Mouse (Mus musculus) testis, postnatal 14 days (tissue): ENCODE data around the gene Cactin.

Experiments used
- DNase-seq: peaks from one replicate; pipeline ENCODE4 v3.0.0; 2021; ENCODE audit warnings: low spot score

Gene Cactin

DNA sequence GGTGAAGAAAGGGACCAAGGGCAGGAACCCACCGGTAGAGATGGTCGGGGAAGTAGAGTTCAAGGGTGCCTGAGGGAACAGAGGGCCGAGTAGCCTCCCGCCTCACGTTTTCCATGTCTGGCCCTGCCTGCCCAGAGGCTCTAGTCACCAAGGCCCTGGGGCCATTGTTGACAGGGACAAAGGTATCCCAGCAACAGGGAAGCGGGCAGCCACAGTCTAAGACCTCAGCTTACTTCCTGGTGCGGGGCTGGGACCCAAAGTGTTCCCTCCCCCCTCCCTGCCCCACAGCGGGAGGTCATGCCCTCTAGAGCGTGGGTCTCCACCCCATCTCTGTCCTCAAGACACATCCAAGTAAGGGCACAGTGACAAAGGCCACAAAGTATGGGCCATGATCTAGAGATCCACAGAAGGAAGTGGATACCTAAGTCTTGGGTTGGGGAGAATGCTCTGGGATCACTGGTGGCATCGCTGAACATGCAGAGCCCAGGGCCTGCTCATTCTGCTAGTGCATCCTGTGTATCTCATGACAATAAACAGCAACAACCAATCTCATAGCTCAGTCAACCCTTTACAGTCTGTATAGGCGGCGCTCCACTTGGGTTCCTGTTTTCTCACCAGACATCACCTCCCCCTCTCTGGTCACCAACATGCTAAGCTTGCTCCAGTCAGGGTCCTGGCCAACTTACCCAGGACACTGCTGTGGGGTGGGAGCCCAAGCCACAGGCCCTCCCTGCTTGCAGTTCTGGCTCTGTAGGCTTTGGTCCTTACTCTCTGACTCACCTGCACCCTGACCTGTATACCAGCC is 45.0 kb downstream of the Cactin start, which contains the start of gene 4930404N11Rik:
Gene 4930404N11Rik (minus strand): TSS at position 145 of the 805 bp plus-strand sequence.
- DNase-seq, result no peak

DNA sequence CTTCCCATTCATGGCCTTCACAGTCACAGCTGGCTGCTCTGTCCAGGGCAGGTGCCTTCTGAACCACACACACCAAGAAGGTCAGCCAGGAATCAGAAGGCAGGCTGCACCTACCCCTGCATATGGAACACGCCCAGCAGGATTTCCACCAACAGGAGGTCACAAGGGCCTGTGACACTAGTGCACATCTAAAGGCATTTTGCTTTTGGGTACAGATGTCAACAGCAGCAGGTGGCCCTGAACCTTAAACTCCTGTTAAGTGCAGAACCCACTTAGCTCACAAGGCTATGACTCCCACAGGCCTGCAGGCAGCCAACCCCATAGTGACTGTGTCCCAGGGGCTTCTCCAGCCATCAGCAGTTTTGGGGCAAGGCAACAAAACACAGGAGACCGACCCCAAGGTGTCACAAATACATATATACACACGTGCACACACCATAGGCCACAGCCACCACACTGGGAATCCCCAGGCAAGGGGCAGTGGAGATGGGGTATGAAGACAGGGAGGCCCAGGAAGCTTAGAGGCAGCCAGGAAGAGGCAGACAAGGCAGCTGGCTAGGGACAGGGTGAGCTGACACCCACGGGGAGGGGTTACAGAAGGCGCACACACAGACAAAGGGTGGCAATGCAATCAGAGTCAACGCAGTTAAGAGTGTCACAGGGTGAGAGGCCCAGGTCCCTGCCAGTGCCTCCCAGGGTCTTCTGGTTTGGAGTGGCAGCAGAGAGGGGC is 45.7 kb downstream of the Cactin start:
- DNase-seq, result no peak

DNA sequence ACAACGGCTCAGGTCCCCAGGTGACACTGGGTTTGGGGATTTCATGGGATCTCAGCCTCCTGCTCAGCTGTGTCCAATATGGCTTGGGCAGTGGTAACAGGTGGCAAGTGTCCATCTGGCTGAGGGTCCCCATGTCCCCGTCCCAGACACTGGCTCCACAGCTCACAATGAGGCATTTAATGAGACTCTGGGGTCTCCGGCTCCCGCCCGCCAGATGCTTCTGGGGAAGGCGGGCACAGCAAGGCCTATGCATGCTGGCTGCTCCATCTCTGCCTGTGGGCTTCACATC is 46.2 kb downstream of the Cactin start:
- DNase-seq, result no peak

DNA sequence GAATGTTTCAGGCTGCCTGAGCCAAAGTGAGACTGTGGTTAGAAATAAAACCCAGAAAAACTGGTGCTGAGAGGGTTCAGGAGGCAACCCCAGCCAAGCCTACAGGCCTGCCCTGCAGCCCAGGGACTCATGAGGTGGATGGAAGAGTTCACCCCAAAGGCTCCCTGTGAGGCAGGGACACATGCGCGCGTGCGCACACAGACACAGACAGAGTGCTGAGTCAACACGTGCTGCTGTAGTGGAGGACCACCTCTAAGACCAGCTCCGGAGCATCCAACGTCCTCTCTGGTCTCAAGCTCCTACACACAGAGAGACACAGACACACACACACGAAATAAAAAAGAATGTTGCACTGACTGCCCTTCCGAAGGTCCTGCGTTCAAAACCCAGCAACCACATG is 54.4 kb downstream of the Cactin start:
- DNase-seq, result no peak
